Mouse (Mus musculus): ENCODE measurements around the gene Pde8a.
A peak's percentile ranks its signal among the peaks of the same experiment; 100 is the strongest.

Gene Pde8a

GRCm38 (mm10) chr7:81336432-81336786, 123.0 kb downstream of the Pde8a start:
- DNase-seq (ENCODE audit: low spot score in 2 of 2) = no peak

- no peak for DNase-seq (ENCODE audit: low spot score in 2 of 2)
Measured at GRCm38 (mm10) chr7:81337785-81338521, 124.6 kb downstream of the Pde8a start.

- DNase-seq (ENCODE audit: low spot score in 2 of 2) = no peak
Measured at GRCm38 (mm10) chr7:81338522-81338873, 125.1 kb downstream of the Pde8a start.

GRCm38 (mm10) chr7:81339783-81340182, 126.4 kb downstream of the Pde8a start:
- DNase-seq (ENCODE audit: low spot score in 2 of 2) = no peak

GRCm38 (mm10) chr7:81341563-81341962, 128.2 kb downstream of the Pde8a start:
- DNase-seq (ENCODE audit: low spot score in 2 of 2) = no peak

- no peak for DNase-seq (ENCODE audit: low spot score in 2 of 2)
Measured at GRCm38 (mm10) chr7:81342356-81343094, 129.1 kb downstream of the Pde8a start.

- no peak for DNase-seq (ENCODE audit: low spot score in 2 of 2)
Measured at GRCm38 (mm10) chr7:81343316-81343715, 129.9 kb downstream of the Pde8a start.

GRCm38 (mm10) chr7:81343831-81344230, 130.4 kb downstream of the Pde8a start:
- no peak for DNase-seq (ENCODE audit: low spot score in 2 of 2)

GRCm38 (mm10) chr7:81344544-81345446, 131.4 kb downstream of the Pde8a start, which contains the start of gene Rps17:
TSS of gene Rps17 (minus strand) at chr7:81345254.
- peak; percentile 97 to 98 for DNase-seq (ENCODE audit: low spot score in 2 of 2)

- DNase-seq (ENCODE audit: low spot score in 2 of 2) = no peak
Measured at GRCm38 (mm10) chr7:81345447-81346170, 132.2 kb downstream of the Pde8a start.

- DNase-seq (ENCODE audit: low spot score in 2 of 2) = no peak
Measured at GRCm38 (mm10) chr7:81348206-81348605, 134.8 kb downstream of the Pde8a start.

GRCm38 (mm10) chr7:81351826-81352225, 138.4 kb downstream of the Pde8a start:
- no peak for DNase-seq (ENCODE audit: low spot score in 2 of 2)

GRCm38 (mm10) chr7:81355746-81356145, 142.3 kb downstream of the Pde8a start:
- no peak for DNase-seq (ENCODE audit: low spot score in 2 of 2)

- DNase-seq (ENCODE audit: low spot score in 2 of 2) = no peak
Measured at GRCm38 (mm10) chr7:81356360-81356759, 143.0 kb downstream of the Pde8a start.

GRCm38 (mm10) chr7:81356975-81357374, 143.6 kb downstream of the Pde8a start:
- DNase-seq (ENCODE audit: low spot score in 2 of 2) = no peak

GRCm38 (mm10) chr7:81367946-81368345, 154.6 kb downstream of the Pde8a start:
- no peak for DNase-seq (ENCODE audit: low spot score in 2 of 2)

GRCm38 (mm10) chr7:81369724-81370123, 156.3 kb downstream of the Pde8a start:
- DNase-seq (ENCODE audit: low spot score in 2 of 2) = peak; percentile 32 to 39

- no peak for DNase-seq (ENCODE audit: low spot score in 2 of 2)
Measured at GRCm38 (mm10) chr7:81371811-81372210, 158.4 kb downstream of the Pde8a start.

- peak in 1 of 2 experiments; percentile 63 for DNase-seq (ENCODE audit: low spot score in 2 of 2)
Measured at GRCm38 (mm10) chr7:81372337-81372920, 159.0 kb downstream of the Pde8a start.

- DNase-seq (ENCODE audit: low spot score in 2 of 2) = no peak
Measured at GRCm38 (mm10) chr7:81379363-81379762, 166.0 kb downstream of the Pde8a start.

All from frontal cortex, postnatal 25 days (tissue).